Mouse (Mus musculus): ENCODE data around the gene Mre11a. TPM values are rescaled to one million over a fixed set of nuclear protein-coding genes. Genes with fewer than 3 reads are reported as not detected.

Gene Mre11a
- polyA plus RNA-seq (2012; rRNA removed): 9.4 and 10.8 TPM in 2 replicates

DNA sequence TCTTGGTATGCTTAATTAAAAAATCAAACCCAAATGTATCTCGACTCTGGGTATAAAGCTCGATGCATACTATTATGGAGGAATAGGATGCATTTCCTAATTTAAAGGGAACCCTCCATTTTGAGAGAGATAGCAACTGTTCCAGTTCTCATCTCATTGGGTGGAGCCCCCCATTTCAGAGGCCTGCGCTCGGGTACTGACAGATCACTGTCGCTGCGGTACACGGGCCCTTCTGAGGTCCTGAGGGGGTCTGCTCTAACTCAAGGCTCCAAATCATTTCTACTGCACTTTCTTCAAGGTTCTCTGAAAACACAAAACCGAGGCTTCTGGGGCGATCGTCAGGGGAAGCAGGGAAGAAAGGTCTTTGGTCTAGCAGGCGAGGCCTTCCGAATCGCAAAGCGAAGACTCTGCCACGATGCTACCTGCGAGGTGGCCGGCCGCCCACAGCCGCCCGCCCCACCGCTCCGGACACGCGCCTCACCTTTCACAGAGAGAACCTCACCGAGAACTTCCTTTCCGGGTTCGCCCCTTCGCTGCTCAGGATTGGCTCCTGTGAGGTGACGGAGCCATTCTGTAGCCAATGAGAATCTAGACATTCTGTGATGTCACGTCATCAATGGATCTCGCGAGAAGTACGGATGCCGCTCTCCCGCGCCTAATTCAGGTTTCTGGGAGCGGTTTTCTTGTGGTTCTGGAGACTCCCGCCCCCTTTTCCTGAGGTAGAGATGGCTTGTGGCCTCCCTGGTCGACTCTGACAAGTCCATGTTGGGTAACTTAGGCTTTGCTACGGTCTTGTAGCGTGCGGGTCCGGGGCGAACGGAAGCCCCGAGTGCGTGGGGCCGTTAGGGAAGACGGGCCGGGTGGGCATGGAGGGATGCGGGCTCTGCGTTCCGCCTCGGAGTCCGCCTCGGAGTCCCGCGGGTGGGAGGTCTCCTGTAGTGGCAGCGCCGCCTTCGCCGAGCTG lies at the start of gene Mre11a, which contains the start of gene Ankrd49:
Gene Mre11a, plus strand, starts transcription at position 616 of the 964 bp plus-strand sequence.
Gene Ankrd49, minus strand, starts transcription at position 818 of the 964 bp plus-strand sequence.
- peak; percentile 99 for DNase-seq (ENCODE audit: low read depth)
- TF ChIP-seq POLR2A (IDR thresholded peaks at IDR 0.05; ENCODE audit: borderline replicate concordance, extremely low read depth, insufficient read depth, insufficient read length, poor library complexity, severe bottlenecking) (peak; percentile 51; the same call in 1 of the 2 replicates), CTCF (IDR thresholded peaks at IDR 0.05; ENCODE audit: borderline replicate concordance, extremely low read depth, insufficient read depth, insufficient read length) (no peak)

DNA sequence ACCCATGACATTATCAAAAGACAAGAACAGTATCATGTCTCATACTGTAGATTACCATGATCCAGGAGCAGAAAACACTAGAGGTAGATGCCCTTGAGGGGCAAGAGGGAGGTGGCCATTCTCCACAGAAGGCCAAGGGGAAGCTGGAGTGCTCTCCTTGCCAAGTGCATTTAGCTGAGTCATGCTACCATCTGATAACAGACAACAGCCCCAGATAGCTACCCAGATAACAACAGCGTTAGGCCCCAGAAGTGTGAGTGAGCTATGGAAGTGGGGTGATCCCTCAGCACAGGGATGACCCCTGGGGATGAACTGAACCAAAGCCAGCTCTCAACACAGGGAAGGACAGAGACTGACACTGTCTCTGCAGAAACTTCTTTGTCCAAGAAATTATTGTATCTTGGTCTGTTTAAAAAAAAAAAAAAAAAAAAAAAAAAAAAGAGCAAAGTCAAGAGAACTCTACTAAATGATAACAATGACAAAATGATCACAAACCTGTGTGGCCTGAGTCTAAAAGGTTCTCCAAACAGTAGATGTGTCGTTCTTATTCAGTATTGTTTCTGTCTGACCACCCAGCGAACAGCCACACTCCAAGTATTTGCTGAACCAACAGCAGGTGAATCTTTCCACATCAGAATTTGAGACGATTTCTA lies 44.8 kb upstream of the Mre11a start:
- no peak for DNase-seq (ENCODE audit: low read depth)
- no peak for TF ChIP-seq POLR2A (IDR thresholded peaks at IDR 0.05; ENCODE audit: borderline replicate concordance, extremely low read depth, insufficient read depth, insufficient read length, poor library complexity, severe bottlenecking)
- TF ChIP-seq CTCF (IDR thresholded peaks at IDR 0.05; ENCODE audit: borderline replicate concordance, extremely low read depth, insufficient read depth, insufficient read length): no peak

GRCm38 (mm10) chr9:14740151-14740924 lies 44.1 kb upstream of the Mre11a start, which contains the start of gene Piwil4:
Piwil4 (minus strand) TSS chr9:14740733.
- no peak for TF ChIP-seq CTCF (IDR thresholded peaks at IDR 0.05; ENCODE audit: borderline replicate concordance, extremely low read depth, insufficient read depth, insufficient read length)
- TF ChIP-seq POLR2A (IDR thresholded peaks at IDR 0.05; ENCODE audit: borderline replicate concordance, extremely low read depth, insufficient read depth, insufficient read length, poor library complexity, severe bottlenecking): no peak
- DNase-seq (ENCODE audit: low read depth): no peak

DNA sequence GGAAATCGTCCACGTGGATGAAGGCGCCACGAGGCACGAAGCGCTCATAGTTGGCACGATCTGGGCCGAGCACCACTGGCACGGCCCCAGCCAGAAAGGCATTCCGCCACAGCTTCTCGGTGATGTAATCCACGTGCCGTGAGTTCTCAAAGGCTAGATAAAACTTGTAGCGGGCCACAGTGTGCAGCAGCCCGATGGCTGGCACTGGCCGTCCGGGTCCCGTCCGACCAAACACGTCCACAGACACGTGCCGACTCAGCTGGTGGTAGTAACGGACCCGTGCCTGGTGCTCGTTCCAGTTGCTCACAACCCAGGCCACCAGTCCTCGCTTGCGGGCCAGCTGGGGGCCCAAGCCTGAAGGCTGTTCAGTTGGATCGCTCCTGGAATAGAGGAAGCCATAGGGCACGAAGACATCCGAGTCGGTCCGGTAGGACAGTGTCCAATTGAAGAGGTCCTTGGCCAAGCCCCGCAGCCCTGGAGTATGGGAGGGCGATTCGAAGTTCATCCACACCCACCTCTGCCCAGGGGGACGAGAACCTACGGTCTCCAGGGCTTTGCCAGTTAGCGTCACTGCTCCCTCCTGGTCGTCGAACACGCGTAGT lies 33.5 kb upstream of the Mre11a start:
- TF ChIP-seq POLR2A (IDR thresholded peaks at IDR 0.05; ENCODE audit: borderline replicate concordance, extremely low read depth, insufficient read depth, insufficient read length, poor library complexity, severe bottlenecking) (no peak), CTCF (IDR thresholded peaks at IDR 0.05; ENCODE audit: borderline replicate concordance, extremely low read depth, insufficient read depth, insufficient read length) (no peak)
- peak; percentile 37 for DNase-seq (ENCODE audit: low read depth)

- no peak for TF ChIP-seq CTCF (IDR thresholded peaks at IDR 0.05; ENCODE audit: borderline replicate concordance, extremely low read depth, insufficient read depth, insufficient read length)
- TF ChIP-seq POLR2A (IDR thresholded peaks at IDR 0.05; ENCODE audit: borderline replicate concordance, extremely low read depth, insufficient read depth, insufficient read length, poor library complexity, severe bottlenecking): no peak
- peak; percentile 51 for DNase-seq (ENCODE audit: low read depth)
Observed at GRCm38 (mm10) chr9:14751503-14752000, 32.9 kb upstream of the Mre11a start.

DNA sequence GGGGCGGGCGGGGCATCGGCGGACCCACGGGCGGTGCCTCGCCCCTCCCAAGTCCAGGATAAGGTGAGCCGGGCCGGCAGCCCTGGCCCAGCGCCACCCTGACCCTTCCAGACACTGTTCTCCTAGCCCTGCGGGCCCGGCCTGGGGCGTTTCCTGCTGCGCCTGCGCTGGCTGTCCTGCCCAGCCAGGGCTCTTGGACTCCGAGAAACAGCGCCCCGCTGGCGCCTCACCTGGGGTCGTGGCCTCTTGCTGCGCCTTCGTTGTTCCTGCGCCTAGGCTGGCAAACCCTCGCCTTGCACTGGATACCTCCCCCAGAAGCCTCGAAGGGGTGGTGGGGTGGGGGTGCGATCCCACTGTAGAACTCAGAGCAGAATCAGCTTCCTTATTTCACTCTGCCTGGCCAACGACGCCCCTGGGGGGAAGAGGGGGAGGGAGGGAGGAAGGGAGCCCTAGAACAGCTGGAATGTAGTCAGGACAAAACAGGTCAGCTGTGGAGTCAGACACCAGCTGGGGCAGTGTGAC lies 32.4 kb upstream of the Mre11a start, which contains the start of gene Fut4:
Gene Fut4, minus strand, starts transcription at position 393 of the 522 bp plus-strand sequence.
- TF ChIP-seq CTCF (IDR thresholded peaks at IDR 0.05; ENCODE audit: borderline replicate concordance, extremely low read depth, insufficient read depth, insufficient read length): no peak
- TF ChIP-seq POLR2A (IDR thresholded peaks at IDR 0.05; ENCODE audit: borderline replicate concordance, extremely low read depth, insufficient read depth, insufficient read length, poor library complexity, severe bottlenecking): no peak
- DNase-seq (ENCODE audit: low read depth): peak; percentile 35

GRCm38 (mm10) chr9:14753947-14754346 lies 30.5 kb upstream of the Mre11a start:
- no peak for TF ChIP-seq POLR2A (IDR thresholded peaks at IDR 0.05; ENCODE audit: borderline replicate concordance, extremely low read depth, insufficient read depth, insufficient read length, poor library complexity, severe bottlenecking)
- TF ChIP-seq CTCF (IDR thresholded peaks at IDR 0.05; ENCODE audit: borderline replicate concordance, extremely low read depth, insufficient read depth, insufficient read length): no peak
- no peak for DNase-seq (ENCODE audit: low read depth)

DNA sequence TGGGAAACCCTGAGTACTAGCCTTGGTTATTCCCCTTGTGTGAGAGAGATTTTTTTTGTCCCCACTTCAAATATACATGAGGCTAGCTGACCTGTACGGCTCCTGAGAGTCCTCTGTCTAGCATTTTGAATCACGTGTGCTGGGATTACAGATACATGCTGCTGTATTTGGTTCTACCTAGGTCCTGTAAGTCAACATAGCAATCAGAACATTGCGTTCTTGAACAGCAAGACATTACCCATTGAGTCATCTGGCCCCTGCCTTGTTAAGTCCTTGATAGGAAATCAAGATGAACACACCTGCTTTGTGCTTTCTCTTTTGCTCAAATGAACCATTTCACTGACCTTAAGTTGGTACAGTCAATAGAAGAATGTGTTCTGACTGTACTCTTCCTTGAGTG lies 30.0 kb upstream of the Mre11a start:
- TF ChIP-seq POLR2A (IDR thresholded peaks at IDR 0.05; ENCODE audit: borderline replicate concordance, extremely low read depth, insufficient read depth, insufficient read length, poor library complexity, severe bottlenecking) (no peak), CTCF (IDR thresholded peaks at IDR 0.05; ENCODE audit: borderline replicate concordance, extremely low read depth, insufficient read depth, insufficient read length) (no peak)
- DNase-seq (ENCODE audit: low read depth): no peak

DNA sequence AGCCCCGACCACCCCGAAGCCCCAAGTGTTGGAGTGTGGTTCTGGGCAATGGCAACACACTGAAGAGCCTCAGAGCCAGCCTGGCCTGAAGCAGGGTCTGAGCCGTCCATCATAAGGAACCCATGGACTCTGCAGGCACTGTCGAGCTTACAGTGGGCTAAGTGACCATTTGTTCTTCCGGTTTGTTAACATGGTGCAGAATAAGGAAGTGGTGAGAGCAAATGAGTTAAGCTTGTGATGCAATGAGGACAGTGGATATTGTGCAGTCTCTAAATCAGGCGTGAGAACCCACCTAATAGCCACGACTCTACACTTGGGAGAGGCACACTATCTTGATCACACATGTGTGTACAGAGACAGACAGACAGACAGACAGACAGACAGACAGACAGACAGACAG lies 25.9 kb upstream of the Mre11a start:
- TF ChIP-seq CTCF (IDR thresholded peaks at IDR 0.05; ENCODE audit: borderline replicate concordance, extremely low read depth, insufficient read depth, insufficient read length) (no peak), POLR2A (IDR thresholded peaks at IDR 0.05; ENCODE audit: borderline replicate concordance, extremely low read depth, insufficient read depth, insufficient read length, poor library complexity, severe bottlenecking) (no peak)
- DNase-seq (ENCODE audit: low read depth): no peak

GRCm38 (mm10) chr9:14759261-14759660 lies 25.2 kb upstream of the Mre11a start:
- no peak for DNase-seq (ENCODE audit: low read depth)
- TF ChIP-seq POLR2A (IDR thresholded peaks at IDR 0.05; ENCODE audit: borderline replicate concordance, extremely low read depth, insufficient read depth, insufficient read length, poor library complexity, severe bottlenecking): no peak
- TF ChIP-seq CTCF (IDR thresholded peaks at IDR 0.05; ENCODE audit: borderline replicate concordance, extremely low read depth, insufficient read depth, insufficient read length): no peak

All from brain, embryonic 14.5 days (tissue).